Mouse (Mus musculus) ES-E14 (cell line): ENCODE data around the gene Sdf4. TPM values are rescaled to one million over a fixed set of nuclear protein-coding genes. Genes with fewer than 3 reads are reported as not detected.

Source experiments
- DNase-seq: peaks from one replicate; pipeline ENCODE4 v3.0.0-alpha.2; 2013; ENCODE audit warnings: low read depth, low spot score
- H3K27ac ChIP-seq: 2 replicates; pipeline ENCODE4 v1.5.1; 2012; ENCODE audit warnings: low read depth, mild to moderate bottlenecking, low read length, moderate library complexity, mixed read lengths; ENCODE audit not compliant: poor library complexity, insufficient read depth, severe bottlenecking
- H3K36me3 ChIP-seq: 2 replicates; pipeline ENCODE4 v1.6.1; 2012; ENCODE audit warnings: mild to moderate bottlenecking, low read length, moderate library complexity, mixed read lengths; ENCODE audit not compliant: control insufficient read depth, poor library complexity, insufficient read depth, severe bottlenecking
- H3K4me1 ChIP-seq, 2 experiments: fragments of 150-350 bp in 1 of 2; sonication (generic) in 1 of 2; 2 replicates each; pipeline ENCODE4 v1.6.1; 2012; ENCODE audit warnings: low read length in 2 of 2, mild to moderate bottlenecking in 1 of 2, mixed read lengths in 1 of 2; ENCODE audit not compliant: control insufficient read depth in 2 of 2, insufficient read depth in 2 of 2, poor library complexity in 1 of 2
- H3K4me3 ChIP-seq, 2 experiments: fragments of 150-350 bp in 1 of 2; sonication (generic) in 1 of 2; 2 replicates each; pipeline ENCODE4 v1.5.1; 2012; ENCODE audit warnings: low read length in 2 of 2, low read depth in 1 of 2, mild to moderate bottlenecking in 1 of 2, mixed read lengths in 1 of 2; ENCODE audit not compliant: insufficient read depth in 1 of 2, poor library complexity in 1 of 2, severe bottlenecking in 1 of 2
- H3K9ac ChIP-seq: 2 replicates; pipeline ENCODE4 v1.6.1; 2012; ENCODE audit warnings: low read depth, mild to moderate bottlenecking, low read length, mixed read lengths; ENCODE audit not compliant: poor library complexity, insufficient read depth, severe bottlenecking
- H3K9me3 ChIP-seq: fragments of 150-350 bp; sonication (generic); 2 replicates; pipeline ENCODE4 v1.6.1; 2012; ENCODE audit warnings: low read depth, mild to moderate bottlenecking, low read length; ENCODE audit not compliant: control insufficient read depth, insufficient read depth
- CHD2 ChIP-seq: IDR thresholded peaks from 2 replicates; pipeline ENCODE4 v1.6.1; 2014; ENCODE audit warnings: mild to moderate bottlenecking, low read depth, low read length, inconsistent platforms
- HCFC1 ChIP-seq: IDR thresholded peaks from 2 replicates; pipeline ENCODE4 v1.6.1; 2012; ENCODE audit warnings: low read length, inconsistent platforms, borderline replicate concordance; ENCODE audit not compliant: insufficient read depth
- MAFK ChIP-seq: IDR thresholded peaks from 2 replicates; pipeline ENCODE4 v1.6.1; 2014; ENCODE audit warnings: mild to moderate bottlenecking, low read depth, low read length, inconsistent platforms; ENCODE audit not compliant: insufficient read depth
- ZC3H11A ChIP-seq: IDR thresholded peaks from 2 replicates; pipeline ENCODE4 v1.6.1; 2012; ENCODE audit warnings: low read depth, mild to moderate bottlenecking, inconsistent platforms, low read length, borderline replicate concordance
- ZNF384 ChIP-seq: IDR thresholded peaks from 2 replicates; pipeline ENCODE4 v1.6.1; 2012; ENCODE audit warnings: low read depth, low read length, inconsistent platforms
- in situ Hi-C, 2 experiments: fragments of 600-800 bp; cut with MboI; formaldehyde crosslinking; loops; one replicate each; pipeline ENCODE4 v1.15.1; 2025; ENCODE audit warnings: low sequenced_read_pairs in 2 of 2, inconsistent platforms in 1 of 2; ENCODE audit not compliant: unreplicated experiment in 2 of 2
- total RNA-seq: library from RNA; depleted of rRNA; stranded (reverse); fragments of 300-350 nt; gene quantifications from 2 replicates; pipeline ENCODE4 v1.2.3, GENCODE M21; 2012

Gene Sdf4
- total RNA-seq, 1 experiment, result 176 TPM

- H3K27ac ChIP-seq, result no peak overlapping the region
- H3K4me3 ChIP-seq, result no peak overlapping the region
- in situ Hi-C loops, result no loop called here
- H3K9ac ChIP-seq, result no peak overlapping the region
- no peak for DNase-seq
- peaks cover 39% of the 10 kb centered on the region for H3K36me3 ChIP-seq
- no peaks in the 10 kb centered on the region for H3K4me1 ChIP-seq
- no peak for TF ChIP-seq MAFK
- no peak for TF ChIP-seq ZNF384
- no peak for TF ChIP-seq ZC3H11A
- TF ChIP-seq CHD2, result no peak
- no peak for TF ChIP-seq HCFC1
- no peaks in the 10 kb centered on the region for H3K9me3 ChIP-seq
Observed at GRCm38 (mm10) chr4:156008369-156008768, 15.7 kb downstream of the Sdf4 start.

GRCm38 (mm10) chr4:156013637-156014036 lies 21.0 kb downstream of the Sdf4 start, which contains the start of gene Tnfrsf4:
TSS of gene Tnfrsf4 (plus strand) at chr4:156013843.
- H3K27ac ChIP-seq, result no peak within 1 kb of the TSS
- no peak for DNase-seq
- H3K9ac ChIP-seq, result no peak within 1 kb of the TSS
- no peaks in the 10 kb centered on the region for H3K9me3 ChIP-seq
- TF ChIP-seq ZC3H11A, result no peak
- TF ChIP-seq HCFC1, result no peak
- TF ChIP-seq CHD2, result no peak
- TF ChIP-seq MAFK, result no peak
- TF ChIP-seq ZNF384, result no peak
- peaks cover 25% of the 10 kb centered on the region for H3K36me3 ChIP-seq
- no peak within 1 kb of the TSS for H3K4me3 ChIP-seq
- H3K4me1 ChIP-seq, result 0 out of 4 replicates have a peak, but pooled peaks cover 0 to 3% of the 10 kb centered on the region in 2 experiments
- in situ Hi-C loops, result no loop called here

DNA sequence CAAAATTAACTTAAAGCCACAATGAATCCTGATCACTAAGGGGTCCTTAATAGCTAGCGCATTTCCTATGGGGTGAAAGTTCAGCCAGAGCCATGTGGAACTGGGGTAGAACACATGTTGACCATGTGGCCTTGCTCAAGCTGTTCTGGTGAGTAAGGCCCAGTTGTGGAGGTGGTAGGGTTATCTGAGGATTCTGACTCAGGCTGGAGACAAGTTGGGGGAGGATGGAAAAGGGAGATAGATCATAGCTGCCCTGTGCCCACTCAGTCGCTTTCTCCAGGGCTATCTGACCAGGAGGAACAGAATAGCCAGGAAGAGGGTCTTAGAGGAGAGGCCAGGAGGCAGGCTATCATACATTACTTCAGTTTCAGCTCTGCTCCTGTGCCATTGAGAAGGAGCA lies 21.8 kb downstream of the Sdf4 start:
- H3K27ac ChIP-seq, result no peak overlapping the region
- in situ Hi-C loops, result no loop called here
- 0 out of 4 replicates have a peak, but pooled peaks cover 0 to 3% of the 10 kb centered on the region in 2 experiments for H3K4me1 ChIP-seq
- H3K36me3 ChIP-seq, result peaks cover 17% of the 10 kb centered on the region
- TF ChIP-seq HCFC1 (no peak), MAFK (no peak), ZNF384 (no peak), CHD2 (no peak)
- no peaks in the 10 kb centered on the region for H3K9me3 ChIP-seq
- no peak for DNase-seq
- H3K4me3 ChIP-seq, result no peak overlapping the region
- no peak overlapping the region for H3K9ac ChIP-seq

DNA sequence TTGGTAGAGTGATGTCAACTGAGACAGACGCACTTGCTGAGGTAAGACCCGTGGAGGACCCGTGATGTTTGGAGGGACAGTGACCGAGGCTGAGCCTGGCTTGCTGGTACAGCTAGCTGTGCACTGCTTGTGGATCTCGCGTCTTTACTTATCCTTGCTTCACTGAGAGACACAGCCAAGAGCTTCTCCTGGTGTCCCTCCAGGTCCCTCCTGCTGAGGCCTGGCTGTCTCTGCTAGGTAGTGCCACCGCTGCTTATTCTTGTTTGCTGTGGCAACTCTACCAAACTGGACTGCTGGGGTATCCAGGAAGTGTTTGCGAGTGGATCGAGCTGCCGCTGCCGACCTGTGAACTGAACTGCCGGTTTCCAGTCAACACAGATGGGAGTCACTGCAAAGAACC lies 27.1 kb downstream of the Sdf4 start:
- Histone ChIP-seq H3K36me3 (no peaks in the 10 kb centered on the region), H3K4me1 (no peaks in the 10 kb centered on the region), H3K27ac (no peak overlapping the region), H3K4me3 (no peak overlapping the region), H3K9ac (no peak overlapping the region), H3K9me3 (no peaks in the 10 kb centered on the region)
- no peak for DNase-seq
- TF ChIP-seq ZNF384 (no peak), CHD2 (no peak), MAFK (no peak), HCFC1 (no peak), ZC3H11A (no peak)
- in situ Hi-C loops, result no loop called here

GRCm38 (mm10) chr4:156021381-156021780 lies 28.7 kb downstream of the Sdf4 start:
- Histone ChIP-seq H3K36me3 (no peaks in the 10 kb centered on the region), H3K9me3 (no peaks in the 10 kb centered on the region), H3K9ac (no peak overlapping the region), H3K4me1 (no peaks in the 10 kb centered on the region), H3K4me3 (no peak overlapping the region), H3K27ac (no peak overlapping the region)
- TF ChIP-seq ZC3H11A, result no peak
- no peak for TF ChIP-seq HCFC1
- no peak for TF ChIP-seq CHD2
- TF ChIP-seq MAFK, result no peak
- TF ChIP-seq ZNF384, result no peak
- DNase-seq, result no peak
- in situ Hi-C loops, result no loop called here
